In the genomic region with DNA sequence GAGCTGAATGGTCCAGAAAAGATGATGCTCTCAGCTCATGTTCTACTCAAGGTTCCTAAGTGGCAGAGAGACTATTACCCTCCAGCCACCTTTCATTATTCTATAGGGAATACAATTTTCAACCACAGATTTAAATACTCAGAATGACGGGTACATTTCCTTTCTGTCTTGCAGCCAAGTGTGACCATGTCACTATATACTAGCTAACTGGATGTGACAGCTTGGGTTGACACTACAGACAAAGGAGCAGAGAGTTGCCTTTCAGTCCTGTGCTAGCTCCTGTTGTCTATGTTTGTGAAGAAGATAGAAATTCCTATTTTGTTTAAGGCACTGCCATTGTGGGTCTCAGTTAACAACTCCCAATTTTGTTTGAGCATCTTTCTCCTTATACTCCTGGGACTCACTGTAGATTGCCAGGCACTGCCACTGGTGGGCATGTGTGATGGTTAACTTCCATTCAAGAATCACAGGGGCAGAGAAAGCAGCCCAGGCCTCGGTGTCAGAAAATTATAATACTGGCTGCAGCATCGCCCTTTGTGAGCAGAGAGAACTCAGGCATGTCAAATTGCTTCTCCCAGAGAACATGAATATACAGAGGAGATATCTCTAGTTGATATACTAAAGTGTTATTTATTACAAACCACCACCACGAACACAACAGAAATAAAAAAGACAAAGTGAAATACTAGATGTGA, we compare ENCODE assay signal across 1 mouse cellular context.
TF ChIP-seq lines count a peak whose summit lies in the region.

No protein-coding gene starts in this region.

TF ChIP-seq in CH12.LX, 34 proteins besides CTCF, POLR2A, EP300 and RAD21 (continued from another document):
- TF ChIP-seq BHLHE40 (IDR thresholded peaks at IDR 0.05; ENCODE audit: low read depth, low read length) (no peak), USF2 (conservative IDR thresholded peaks at IDR 0.05; ENCODE audit: low read depth, low read length) (no peak), E2F4 (IDR thresholded peaks at IDR 0.05; ENCODE audit: insufficient replicate concordance, low read depth, low read length) (no peak), POLR2AphosphoS2 (IDR thresholded peaks at IDR 0.05; ENCODE audit: low read depth, low read length) (no peak), ETS1 (conservative IDR thresholded peaks at IDR 0.05; ENCODE audit: low read depth, low read length) (no peak), CHD2 (IDR thresholded peaks at IDR 0.05; ENCODE audit: low read length) (no peak), KAT2A (IDR thresholded peaks at IDR 0.05; ENCODE audit: insufficient replicate concordance, low read length) (no peak), SIN3A (IDR thresholded peaks at IDR 0.05; ENCODE audit: low read length) (no peak), GABPA (IDR thresholded peaks at IDR 0.05; ENCODE audit: insufficient replicate concordance, low read depth, low read length) (no peak), JUND (conservative IDR thresholded peaks at IDR 0.05; ENCODE audit: low read depth, low read length) (no peak), MAX (IDR thresholded peaks at IDR 0.05; ENCODE audit: low read length) (no peak)
